Mouse (Mus musculus) spleen, postnatal 10 days (tissue): ENCODE measurements around the gene Chit1.
A peak's percentile ranks its signal among the peaks of the same experiment; 100 is the strongest.

Source experiments
- DNase-seq, 2 experiments: peaks; one replicate each; pipeline ENCODE4 v3.0.0; 2021 to 2022; ENCODE audit warnings: low spot score in 2 of 2

Gene Chit1

DNA sequence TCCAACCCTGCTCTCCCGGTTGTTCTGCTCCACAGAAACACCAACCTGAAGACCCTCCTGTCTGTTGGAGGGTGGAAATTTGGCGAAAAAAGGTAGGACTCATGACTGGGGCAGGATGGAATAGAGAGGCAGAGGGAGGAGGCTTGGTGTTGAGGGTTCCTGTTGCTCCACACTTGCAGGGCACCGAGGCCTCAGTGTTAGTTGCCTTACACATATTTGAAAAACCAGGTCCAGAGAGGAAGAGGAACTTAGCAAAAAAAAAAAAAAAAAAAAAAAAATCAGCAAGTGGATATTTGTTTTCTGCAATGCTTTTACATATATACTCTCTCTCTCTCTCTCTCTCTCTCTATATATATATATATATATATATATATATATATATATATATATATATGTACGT is 73.0 kb downstream of the Chit1 start:
- no peak for DNase-seq

DNA sequence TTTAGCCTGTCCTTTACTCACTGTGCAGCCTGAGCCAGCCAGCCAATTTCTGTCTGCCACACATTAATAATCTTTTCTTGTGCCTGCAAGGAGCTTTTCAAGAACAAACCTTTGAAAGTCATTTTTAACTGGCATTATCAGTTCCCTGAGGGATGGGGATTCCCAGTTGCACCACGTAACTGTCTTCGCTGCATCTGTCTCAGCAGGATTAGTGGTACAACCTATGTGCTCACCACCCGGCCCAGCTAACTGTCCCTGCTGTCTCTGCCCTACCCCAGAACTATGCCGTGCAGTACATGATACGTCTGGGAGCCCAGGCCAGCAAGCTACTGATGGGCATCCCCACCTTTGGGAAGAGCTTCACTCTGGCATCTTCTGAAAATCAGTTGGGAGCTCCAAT is 77.2 kb downstream of the Chit1 start:
- DNase-seq = no peak

DNA sequence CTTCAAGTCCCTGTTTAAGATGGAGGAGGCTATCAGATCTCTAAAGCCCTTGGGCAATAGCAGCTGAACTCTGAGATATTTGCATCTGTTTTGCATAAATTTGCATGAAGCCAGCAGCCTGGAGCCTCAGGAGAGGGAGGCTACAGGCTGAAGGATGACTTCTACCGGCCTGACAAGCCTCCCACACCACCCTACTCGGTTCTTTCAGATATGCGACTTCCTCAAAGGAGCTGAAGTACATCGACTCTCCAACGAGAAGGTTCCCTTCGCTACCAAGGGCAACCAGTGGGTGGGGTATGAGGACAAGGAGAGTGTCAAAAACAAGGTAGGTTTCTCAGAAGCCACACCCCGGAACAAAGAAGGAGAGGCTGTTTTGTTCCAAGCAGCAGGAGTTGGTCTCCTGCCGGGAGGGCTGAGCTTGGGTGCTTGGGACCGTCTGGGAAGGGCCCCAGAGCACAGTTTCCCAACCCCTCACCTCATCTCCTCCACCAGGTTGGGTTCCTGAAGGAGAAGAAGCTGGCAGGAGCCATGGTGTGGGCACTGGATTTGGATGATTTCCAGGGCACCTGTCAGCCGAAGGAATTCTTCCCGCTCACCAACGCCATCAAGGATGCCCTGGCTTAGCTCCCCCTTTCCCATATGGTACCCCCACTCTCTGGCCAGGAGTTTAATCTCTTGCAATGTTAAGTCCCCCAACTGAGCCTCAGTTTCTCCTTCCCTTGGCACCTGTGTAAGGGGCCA is 78.1 kb downstream of the Chit1 start:
- peak in 1 of 2 experiments; percentile 58 for DNase-seq

DNA sequence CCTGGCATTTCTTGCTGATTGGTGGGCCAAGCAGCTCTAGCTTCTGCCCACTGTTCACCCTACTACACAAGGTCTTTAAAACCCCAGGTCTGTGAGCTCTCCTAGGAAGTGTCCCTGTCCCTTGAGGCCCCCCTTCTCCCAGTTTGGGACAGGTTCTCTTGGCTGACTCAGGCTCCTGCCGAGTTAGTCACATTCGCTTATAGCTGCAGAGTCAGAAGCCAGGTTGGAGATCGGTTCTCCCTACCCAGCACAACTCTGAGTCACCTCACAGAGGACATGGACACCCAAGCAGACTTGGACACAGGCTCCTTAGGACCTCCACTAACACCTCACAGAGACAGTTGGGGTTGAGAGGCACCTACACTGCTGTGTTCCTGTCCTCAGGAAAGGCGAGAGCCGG is 80.2 kb downstream of the Chit1 start:
- DNase-seq = no peak

DNA sequence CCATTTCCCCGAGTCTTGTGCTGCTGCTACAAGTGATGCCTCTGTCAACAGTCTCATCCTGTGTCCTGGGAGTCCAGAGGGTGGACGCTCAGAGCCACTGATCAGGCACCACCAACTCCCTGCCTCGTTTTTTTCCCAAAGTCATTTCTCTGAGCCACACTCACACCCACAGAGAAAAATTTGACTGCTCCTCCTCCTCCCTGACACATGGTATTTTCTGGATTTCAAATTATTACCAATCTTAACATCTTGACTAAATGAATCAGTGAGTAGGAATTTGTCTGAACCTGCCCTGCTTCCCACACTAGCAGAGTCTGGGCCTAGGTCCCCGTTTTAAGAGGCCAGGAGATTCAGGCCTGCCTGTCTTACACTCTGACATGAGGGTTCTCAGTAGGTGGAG is 81.0 kb downstream of the Chit1 start:
- no peak for DNase-seq

DNA sequence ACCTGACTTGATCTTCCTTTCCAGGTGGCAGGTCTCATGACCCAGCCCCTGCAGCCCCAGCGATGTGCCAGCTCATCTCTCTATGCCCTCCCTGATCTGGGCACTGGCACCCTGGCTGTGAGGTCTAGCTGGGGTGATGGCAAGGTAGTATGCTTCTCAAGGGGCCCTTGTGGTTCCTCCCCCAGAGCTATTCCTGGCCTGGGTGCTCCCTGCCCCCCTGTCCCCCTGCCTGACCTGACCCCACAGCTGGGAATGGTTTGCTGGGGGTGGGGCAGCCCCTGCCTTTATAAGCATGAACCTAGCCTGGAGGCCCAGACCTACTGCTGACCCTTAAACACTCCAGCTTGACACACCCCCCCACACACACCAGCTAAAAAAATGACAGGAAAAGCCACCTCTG is 82.1 kb downstream of the Chit1 start, which contains the start of gene Mybph:
Mybph (plus strand) TSS at position 323 of the 400 bp plus-strand sequence.
- no peak for DNase-seq

DNA sequence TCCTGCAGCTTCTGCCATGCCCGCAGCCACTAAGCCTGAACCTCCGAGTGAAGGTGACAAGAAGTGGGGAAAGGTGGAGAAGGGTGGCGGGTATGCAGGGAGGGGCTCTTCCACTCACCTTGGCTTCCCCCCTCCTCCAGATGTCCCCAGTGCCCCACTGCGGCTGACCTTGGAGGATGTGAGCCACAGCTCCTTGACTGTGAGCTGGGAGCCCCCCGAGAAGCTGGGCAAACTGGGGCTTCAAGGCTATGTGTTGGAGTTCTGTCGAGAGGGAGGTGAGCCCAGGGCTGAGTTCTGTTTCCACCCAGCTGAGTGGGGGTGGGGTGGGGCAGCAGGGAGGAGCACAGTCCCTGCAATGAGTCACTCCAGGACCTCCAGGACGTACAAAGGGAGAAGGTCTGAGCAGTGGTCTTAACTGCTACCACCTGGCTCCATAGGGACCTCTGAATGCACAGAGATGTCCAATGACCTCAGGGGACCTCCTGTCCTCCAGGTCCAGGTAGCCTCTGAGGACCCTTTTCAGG is 82.7 kb downstream of the Chit1 start:
- no peak for DNase-seq

DNA sequence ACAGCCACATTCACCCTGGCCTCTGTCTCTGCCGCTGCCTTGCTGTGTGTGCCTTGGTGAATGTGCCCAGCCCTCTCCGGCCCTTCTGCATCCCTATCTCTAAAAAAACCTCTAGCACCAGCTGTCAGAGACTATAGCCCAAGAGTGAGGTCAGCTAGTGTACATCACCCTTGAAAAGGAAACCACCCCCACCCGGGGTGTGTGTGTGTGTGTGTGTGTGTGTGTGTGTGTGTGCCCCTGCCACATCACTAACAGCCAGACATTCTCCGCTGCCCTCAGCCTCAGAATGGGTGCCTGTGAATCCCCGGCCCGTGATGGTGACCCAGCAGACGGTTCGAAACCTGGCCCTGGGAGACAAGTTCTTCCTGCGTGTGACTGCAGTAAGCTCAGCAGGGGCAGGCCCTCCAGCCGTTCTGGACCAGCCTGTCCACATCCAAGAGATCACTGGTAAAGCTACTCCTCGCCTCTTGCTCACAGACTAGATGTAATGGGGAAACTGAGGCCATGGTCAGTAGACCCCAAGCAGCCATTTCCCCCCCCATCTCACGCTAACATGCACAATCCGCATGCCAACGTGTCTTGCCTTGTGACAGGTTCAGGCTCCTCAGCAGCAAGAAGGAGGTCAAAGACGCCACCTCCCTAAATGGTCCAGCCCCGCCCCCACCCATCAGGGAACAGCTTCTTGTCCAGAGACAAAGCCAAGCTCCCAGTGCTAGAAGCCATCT is 83.4 kb downstream of the Chit1 start:
- DNase-seq = no peak

DNA sequence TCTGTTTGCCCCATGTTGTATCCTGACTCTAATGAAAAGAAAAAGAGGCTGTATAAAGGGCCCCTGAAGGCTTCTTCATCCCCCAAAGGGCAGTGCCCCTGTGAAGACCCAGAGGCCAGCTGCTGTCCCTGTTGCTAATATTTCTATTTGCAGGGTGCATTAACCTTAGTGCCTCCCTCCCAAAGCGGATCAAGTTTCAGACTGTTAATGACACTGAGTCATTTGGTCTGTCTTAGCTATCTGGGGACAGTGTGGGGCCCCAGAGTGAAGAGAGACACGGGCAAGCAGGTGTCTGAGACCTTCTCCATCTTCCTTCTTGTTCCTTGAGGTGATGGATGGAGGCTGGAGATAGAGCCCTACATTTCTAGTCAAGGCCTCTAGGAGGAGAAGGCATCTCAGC is 84.1 kb downstream of the Chit1 start:
- no peak for DNase-seq

DNA sequence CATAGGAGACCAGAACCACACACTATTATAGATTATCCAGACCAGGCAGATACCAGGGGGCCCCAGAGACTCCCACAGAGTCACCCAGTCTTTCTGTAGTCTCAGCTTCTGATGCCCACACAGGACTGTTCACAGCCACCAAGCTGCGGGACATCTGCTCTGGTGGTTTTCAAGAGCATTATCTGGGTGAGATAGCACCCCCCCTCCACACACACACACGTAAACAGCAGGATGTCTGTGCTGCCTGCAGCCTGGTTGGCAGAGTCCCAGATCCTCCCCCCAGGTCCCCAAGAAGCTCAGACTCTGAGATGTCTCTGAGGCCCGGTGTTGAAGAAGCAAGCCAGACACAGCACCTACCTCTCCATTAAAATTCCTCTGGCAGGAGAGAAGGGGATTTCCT is 84.5 kb downstream of the Chit1 start:
- DNase-seq = no peak

DNA sequence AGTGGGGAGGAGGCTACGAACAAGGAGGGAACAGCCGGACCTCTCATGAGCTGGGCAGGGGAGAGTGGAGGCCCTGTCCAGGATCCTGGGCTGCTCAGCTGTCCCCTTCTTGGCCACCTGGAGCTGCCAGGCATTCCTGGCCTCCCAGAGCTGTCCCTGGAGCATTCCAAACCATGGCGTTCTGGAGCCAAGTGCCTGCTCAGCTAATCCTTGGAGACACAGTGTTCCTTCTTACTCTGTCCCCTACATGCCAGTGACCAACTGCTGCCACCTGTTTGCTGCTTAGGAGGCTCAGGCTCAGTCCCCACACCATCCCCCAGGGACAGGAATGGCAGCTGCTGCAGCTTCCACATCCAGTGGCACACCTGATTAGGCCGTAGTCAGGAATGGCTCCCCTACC is 84.9 kb downstream of the Chit1 start:
- no peak for DNase-seq

DNA sequence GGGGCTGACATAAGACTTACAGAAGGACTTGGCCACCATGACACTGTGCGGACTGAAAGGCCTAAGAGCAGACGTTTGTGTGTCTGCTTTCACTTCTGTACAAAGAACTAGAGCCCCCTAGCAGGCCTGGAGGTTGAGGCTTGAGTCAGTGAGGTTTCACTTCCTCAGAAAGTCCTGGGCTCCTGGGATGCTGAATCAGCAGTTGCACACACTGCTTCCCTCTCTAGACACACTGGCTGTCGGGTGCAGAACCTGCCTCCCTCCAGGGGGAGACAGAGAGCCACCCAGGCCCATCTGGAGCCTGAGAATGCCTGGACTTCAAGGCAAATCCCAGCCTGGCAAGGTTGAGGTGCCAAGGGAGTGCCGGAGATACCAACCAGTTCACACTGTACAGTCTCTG is 85.3 kb downstream of the Chit1 start:
- DNase-seq = peak; percentile 55 to 82

DNA sequence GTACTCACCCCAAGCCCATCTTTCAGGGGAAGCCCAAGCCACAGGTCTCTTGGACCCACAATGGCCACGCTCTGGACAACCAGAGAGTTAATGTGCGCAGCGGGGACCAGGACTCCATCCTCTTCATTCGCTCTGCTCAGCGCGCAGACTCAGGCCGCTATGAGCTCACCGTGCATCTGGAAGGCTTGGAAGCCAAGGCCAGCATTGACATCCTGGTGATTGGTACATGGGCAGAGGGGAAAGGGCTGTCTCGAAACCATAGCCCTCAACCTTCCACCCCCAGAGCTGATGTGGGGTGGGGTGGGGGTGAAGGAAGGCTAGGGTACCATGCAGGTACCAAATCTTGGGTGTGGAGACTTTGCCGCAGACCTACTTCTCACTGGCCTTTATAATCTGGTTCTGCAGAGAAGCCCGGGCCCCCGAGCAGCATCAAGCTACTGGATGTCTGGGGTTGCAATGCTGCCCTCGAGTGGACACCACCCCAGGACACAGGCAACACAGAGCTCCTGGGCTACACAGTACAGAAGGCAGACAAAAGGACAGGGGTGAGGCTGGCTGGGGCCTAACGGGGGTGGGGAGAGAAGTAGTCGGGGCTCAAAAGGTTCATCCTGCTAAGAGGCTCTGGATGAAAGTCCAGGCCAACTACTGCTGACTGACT is 86.4 kb downstream of the Chit1 start:
- no peak for DNase-seq

DNA sequence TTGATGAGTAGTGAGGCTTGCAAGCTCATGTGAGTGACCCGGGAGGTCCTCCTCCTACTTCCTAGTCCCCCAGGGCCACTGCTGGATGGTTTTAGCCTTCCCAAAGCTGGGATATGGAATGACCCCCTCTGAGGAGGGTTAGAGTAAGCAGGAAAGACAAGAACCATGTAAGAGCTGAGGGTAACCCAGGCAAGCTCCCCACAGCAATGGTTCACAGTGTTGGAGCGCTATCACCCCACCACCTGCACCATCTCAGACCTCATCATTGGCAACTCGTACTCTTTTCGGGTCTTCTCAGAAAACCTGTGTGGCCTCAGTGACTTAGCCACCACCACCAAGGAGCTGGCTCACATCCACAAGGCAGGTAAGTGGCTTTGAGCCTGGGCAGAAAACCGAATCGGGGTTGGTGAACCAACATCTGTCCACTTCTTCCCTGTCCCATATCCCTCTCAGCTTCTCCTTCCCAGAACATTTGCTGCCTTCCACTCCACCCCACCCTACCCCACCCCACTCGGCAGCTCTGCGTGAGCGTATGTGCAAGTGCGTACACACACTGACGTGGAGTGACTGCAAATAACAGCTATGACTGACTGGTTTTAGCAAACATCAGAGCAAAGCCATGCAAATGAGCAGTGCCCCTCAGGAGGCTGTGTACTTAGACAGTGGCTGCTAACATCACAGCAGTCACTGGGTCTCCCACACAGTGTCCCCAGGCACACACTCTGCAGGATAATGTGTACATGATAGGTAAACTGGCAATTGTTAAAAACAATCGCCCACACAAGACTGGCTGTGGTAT is 87.4 kb downstream of the Chit1 start:
- DNase-seq = no peak

DNA sequence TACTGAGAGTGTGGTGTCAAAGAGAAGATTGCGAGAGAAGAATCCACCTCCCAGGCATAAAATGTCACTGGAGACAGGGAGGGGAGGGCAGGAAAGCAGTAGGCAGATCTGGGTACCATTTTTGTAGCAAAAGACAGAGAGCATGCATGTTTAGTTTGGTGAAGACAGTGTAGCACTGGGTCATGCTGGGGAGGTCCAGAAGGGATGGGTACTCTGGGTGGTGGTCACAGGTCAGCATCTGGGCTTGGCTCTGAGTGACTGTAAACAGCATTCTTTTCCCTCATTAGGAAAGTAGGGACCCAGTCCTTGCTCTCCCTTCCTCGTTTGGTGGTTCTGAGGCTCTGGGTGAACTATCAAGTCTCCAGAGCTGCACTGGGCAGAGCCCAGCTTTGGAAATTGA is 89.4 kb downstream of the Chit1 start:
- no peak for DNase-seq
